Mouse (Mus musculus): ENCODE measurements around the gene Gm9964.

DNA sequence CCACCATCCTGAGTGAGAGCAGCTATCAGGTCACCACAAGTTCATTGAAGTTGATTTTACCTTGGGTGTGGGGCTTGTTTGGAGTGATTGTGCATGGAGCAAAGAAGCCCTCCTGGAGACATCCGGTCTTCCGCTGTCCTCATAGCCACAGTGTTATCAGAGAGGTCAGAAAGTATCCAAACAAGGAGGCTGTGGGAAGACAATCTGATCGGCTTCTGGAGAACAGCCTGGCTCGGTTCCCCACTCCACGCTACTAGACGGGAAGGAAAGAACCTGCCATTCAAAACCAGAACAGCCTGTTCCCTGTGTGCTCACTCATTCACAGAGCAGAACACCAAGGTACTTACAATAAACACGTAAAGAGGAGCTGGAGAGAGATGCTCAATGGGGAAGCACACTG is 23.1 kb upstream of the Gm9964 start:
- no peak for TF ChIP-seq CTCF (IDR thresholded peaks at IDR 0.05; ENCODE audit: borderline replicate concordance, extremely low read depth, insufficient read depth, insufficient read length)
- no peak for TF ChIP-seq POLR2A (IDR thresholded peaks at IDR 0.05; ENCODE audit: borderline replicate concordance, extremely low read depth, insufficient read depth, insufficient read length, poor library complexity, severe bottlenecking)

Measured in brain, embryonic 14.5 days (tissue).